In the genomic region with DNA sequence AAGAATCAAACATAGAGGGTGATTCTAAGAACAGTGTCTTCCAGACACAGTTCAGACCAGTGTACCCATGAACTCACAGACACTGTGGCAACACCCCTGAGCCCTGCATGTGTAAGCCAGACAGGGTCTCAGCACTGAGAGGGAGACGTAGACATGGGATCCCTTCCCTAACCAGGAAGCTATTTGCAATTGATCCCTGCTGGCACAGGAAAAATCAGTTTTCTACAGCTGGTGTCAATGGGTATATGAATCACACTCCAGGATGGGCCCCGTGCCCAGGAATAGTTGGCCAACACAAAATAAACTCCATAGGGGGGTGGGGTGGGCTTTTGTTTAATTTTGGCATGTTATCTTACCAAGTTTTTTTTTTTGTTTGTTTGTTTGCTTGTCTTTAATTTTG, we compare ENCODE assay signal across 19 mouse cellular contexts.
DNase-seq lines count a peak whose midpoint lies in the region; ATAC-seq and TF ChIP-seq lines count a peak whose summit lies in the region.
"Had no signal": no experiment of that assay in that cellular context is flagged by ENCODE, and none has a peak within 500 bp of the region (broad histone marks: within the 10 kb centered on the region; RNA-seq: fewer than 3 reads in every experiment).

No protein-coding gene starts in this region.

- H3K4me3 ChIP-seq in hindbrain, embryonic 15.5 days = no peak overlapping the region
- H3K4me3 ChIP-seq in hindbrain, embryonic 10.5 days = no peak overlapping the region
- no peak overlapping the region for H3K4me3 ChIP-seq in midbrain, embryonic 14.5 days (replicated peaks; ENCODE audit: low read depth, low read length)
- no peak overlapping the region for H3K4me3 ChIP-seq in midbrain, embryonic 16.5 days (ENCODE audit: low read depth, low read length)
- H3K4me3 ChIP-seq in forebrain, postnatal 0 days (ENCODE audit: low read depth, low read length) = no peak overlapping the region
- H3K4me3 ChIP-seq: embryonic facial prominence, embryonic 13.5 days; heart, embryonic 10.5 days; limb, embryonic 13.5 days; midbrain, embryonic 13.5 days; neural tube, embryonic 13.5 days had no signal

- H3K4me1 ChIP-seq in hindbrain, embryonic 15.5 days (replicated peaks) = no peaks in the 10 kb centered on the region
- H3K4me1 ChIP-seq in hindbrain, embryonic 10.5 days (replicated peaks) = no peaks in the 10 kb centered on the region
- no peaks in the 10 kb centered on the region for H3K4me1 ChIP-seq in midbrain, embryonic 14.5 days (ENCODE audit: control insufficient read depth, insufficient read depth, low read length)
- H3K4me1 ChIP-seq in midbrain, embryonic 16.5 days (ENCODE audit: control insufficient read depth, insufficient read depth, low read length) = no peaks in the 10 kb centered on the region
- no peaks in the 10 kb centered on the region for H3K4me1 ChIP-seq in forebrain, postnatal 0 days (ENCODE audit: insufficient read depth)
- H3K4me1 ChIP-seq: embryonic facial prominence, embryonic 13.5 days; heart, embryonic 10.5 days; limb, embryonic 13.5 days; midbrain, embryonic 13.5 days; neural tube, embryonic 13.5 days had no signal

- no peak for DNase-seq in hindbrain, embryonic 10.5 days (ENCODE audit: low spot score)
- peak; percentile 41 for DNase-seq in midbrain, embryonic 14.5 days
- DNase-seq in NIH3T3 (ENCODE audit: low read depth) = peak; percentile 87
- peak; percentile 54 for DNase-seq in forebrain, postnatal 0 days
- no peak for DNase-seq in neural tube, embryonic 10.5 days (ENCODE audit: extremely low spot score, low spot score)
- DNase-seq: cerebellum, postnatal 36 days; gastrocnemius, postnatal 14 days; kidney, adult 11 months; kidney, postnatal 14 days; liver, postnatal 0 days; thymus, postnatal 25 days had no signal

- H3K27ac ChIP-seq in hindbrain, embryonic 15.5 days (replicated peaks) = no peak overlapping the region
- no peak overlapping the region for H3K27ac ChIP-seq in hindbrain, embryonic 10.5 days
- H3K27ac ChIP-seq in midbrain, embryonic 14.5 days (replicated peaks; ENCODE audit: low read depth, low read length) = no peak overlapping the region
- no peak overlapping the region for H3K27ac ChIP-seq in midbrain, embryonic 16.5 days (ENCODE audit: low read length)
- H3K27ac ChIP-seq in forebrain, postnatal 0 days (ENCODE audit: low read depth, low read length) = no peak overlapping the region
- H3K27ac ChIP-seq: embryonic facial prominence, embryonic 13.5 days; heart, embryonic 10.5 days; limb, embryonic 13.5 days; midbrain, embryonic 13.5 days; neural tube, embryonic 13.5 days had no signal

- no peak overlapping the region for H3K4me2 ChIP-seq in hindbrain, embryonic 15.5 days
- no peak overlapping the region for H3K4me2 ChIP-seq in midbrain, embryonic 14.5 days (ENCODE audit: low read length)
- no peak overlapping the region for H3K4me2 ChIP-seq in midbrain, embryonic 16.5 days (ENCODE audit: low read length)
- H3K4me2 ChIP-seq in forebrain, postnatal 0 days (ENCODE audit: low read depth) = no peak overlapping the region
- H3K4me2 ChIP-seq: embryonic facial prominence, embryonic 13.5 days; limb, embryonic 13.5 days; midbrain, embryonic 13.5 days; neural tube, embryonic 13.5 days had no signal

- TF ChIP-seq CTCF in forebrain, postnatal 0 days (IDR thresholded peaks at IDR 0.05; ENCODE audit: low read depth) = no peak

- H3K27me3 ChIP-seq in hindbrain, embryonic 15.5 days = no peaks in the 10 kb centered on the region
- no peaks in the 10 kb centered on the region for H3K27me3 ChIP-seq in hindbrain, embryonic 10.5 days (ENCODE audit: insufficient read depth, poor library complexity, severe bottlenecking)
- H3K27me3 ChIP-seq in midbrain, embryonic 14.5 days (ENCODE audit: control insufficient read depth, insufficient read depth, low read length) = no peaks in the 10 kb centered on the region
- no peaks in the 10 kb centered on the region for H3K27me3 ChIP-seq in midbrain, embryonic 16.5 days (ENCODE audit: control insufficient read depth, insufficient read depth, low read depth, low read length)
- H3K27me3 ChIP-seq in forebrain, postnatal 0 days (ENCODE audit: insufficient read depth, low read length) = no peaks in the 10 kb centered on the region
- H3K27me3 ChIP-seq: embryonic facial prominence, embryonic 13.5 days; limb, embryonic 13.5 days; midbrain, embryonic 13.5 days; neural tube, embryonic 13.5 days; Patski had no signal

- no peaks in the 10 kb centered on the region for H3K36me3 ChIP-seq in hindbrain, embryonic 15.5 days
- no peaks in the 10 kb centered on the region for H3K36me3 ChIP-seq in hindbrain, embryonic 10.5 days
- H3K36me3 ChIP-seq in midbrain, embryonic 14.5 days (ENCODE audit: control insufficient read depth, insufficient read depth, low read length) = no peaks in the 10 kb centered on the region
- H3K36me3 ChIP-seq in midbrain, embryonic 16.5 days (ENCODE audit: control insufficient read depth, insufficient read depth, low read length) = no peaks in the 10 kb centered on the region
- H3K36me3 ChIP-seq in forebrain, postnatal 0 days (ENCODE audit: insufficient read depth) = no peaks in the 10 kb centered on the region
- H3K36me3 ChIP-seq: embryonic facial prominence, embryonic 13.5 days; heart, embryonic 10.5 days; limb, embryonic 13.5 days; midbrain, embryonic 13.5 days; neural tube, embryonic 13.5 days had no signal

- H3K9me3 ChIP-seq in hindbrain, embryonic 15.5 days = no peaks in the 10 kb centered on the region
- no peaks in the 10 kb centered on the region for H3K9me3 ChIP-seq in hindbrain, embryonic 10.5 days
- no peaks in the 10 kb centered on the region for H3K9me3 ChIP-seq in midbrain, embryonic 14.5 days (ENCODE audit: control insufficient read depth, low read length)
- no peaks in the 10 kb centered on the region for H3K9me3 ChIP-seq in midbrain, embryonic 16.5 days (replicated peaks; ENCODE audit: control insufficient read depth, low read length, poor library complexity, severe bottlenecking)
- no peaks in the 10 kb centered on the region for H3K9me3 ChIP-seq in forebrain, postnatal 0 days (ENCODE audit: low read length)
- H3K9me3 ChIP-seq: embryonic facial prominence, embryonic 13.5 days; heart, embryonic 10.5 days; limb, embryonic 13.5 days; midbrain, embryonic 13.5 days; neural tube, embryonic 13.5 days had no signal

- ATAC-seq in hindbrain, embryonic 15.5 days (ENCODE audit: low FRiP score, low read depth) = peak; percentile 77; the same call in 1 of the 2 replicates
- no peak for ATAC-seq in midbrain, embryonic 14.5 days (ENCODE audit: low FRiP score, low TSS enrichment)
- no peak for ATAC-seq in midbrain, embryonic 16.5 days
- peak; percentile 38; the same call in 1 of the 2 replicates for ATAC-seq in forebrain, postnatal 0 days
- ATAC-seq: liver, postnatal 0 days; midbrain, embryonic 13.5 days; Patski had no signal

- no peak overlapping the region for H3K9ac ChIP-seq in hindbrain, embryonic 15.5 days
- no peak overlapping the region for H3K9ac ChIP-seq in midbrain, embryonic 14.5 days (replicated peaks; ENCODE audit: low read length)
- H3K9ac ChIP-seq in midbrain, embryonic 16.5 days (ENCODE audit: low read depth, low read length) = no peak overlapping the region
- H3K9ac ChIP-seq in forebrain, postnatal 0 days = no peak overlapping the region
- H3K9ac ChIP-seq: embryonic facial prominence, embryonic 13.5 days; limb, embryonic 13.5 days; liver, postnatal 0 days; midbrain, embryonic 13.5 days; neural tube, embryonic 13.5 days had no signal

- 59% methylated on average over 2 of the region's 2 CpGs for WGBS in hindbrain, embryonic 15.5 days
- WGBS in hindbrain, embryonic 10.5 days = 82% methylated on average over 2 of the region's 2 CpGs
- 77% methylated on average over 2 of the region's 2 CpGs for WGBS in midbrain, embryonic 14.5 days
- WGBS in midbrain, embryonic 16.5 days = 69% methylated on average over 2 of the region's 2 CpGs
- 31% methylated on average over 2 of the region's 2 CpGs for WGBS in forebrain, postnatal 0 days

Comparison
In these comparisons a context has a peak if more than half of its experiments do, and no peak if none do; other contexts are left out.
1. ATAC-seq: peak in hindbrain, embryonic 15.5 days (single experiment) and forebrain, postnatal 0 days (single experiment); none in midbrain, embryonic 14.5 days (single experiment) and midbrain, embryonic 16.5 days (single experiment).
2. DNase-seq: peak in midbrain, embryonic 14.5 days (single experiment), NIH3T3 (single experiment) and forebrain, postnatal 0 days (single experiment); none in hindbrain, embryonic 10.5 days (single experiment) and neural tube, embryonic 10.5 days (single experiment).